Mouse (Mus musculus) spleen, adult 2 months (tissue): ENCODE results near the gene Srcap.

Source experiments
- CTCF ChIP-seq: fragments of 200-500 bp; IDR thresholded peaks from 2 replicates; pipeline ENCODE4 v1.5.1; 2011; ENCODE audit warnings: mild to moderate bottlenecking, inconsistent platforms; ENCODE audit not compliant: insufficient read depth, insufficient read length, insufficient replicate concordance; ENCODE audit errors: extremely low read depth
- POLR2A ChIP-seq: fragments of 200-500 bp; IDR thresholded peaks from 2 replicates; pipeline ENCODE4 v1.6.1; 2011; ENCODE audit warnings: low read depth, low read length, inconsistent platforms

GRCm38 (mm10) chr7:127470743-127471645 lies 40.8 kb upstream of the Srcap start:
- TF ChIP-seq POLR2A (peak; percentile 34; the same call in 1 of the 2 replicates), CTCF (no peak)
